Mouse (Mus musculus): Measurements from ENCODE around the gene P4hb.

GRCm38 (mm10) chr11:120548786-120549167 lies 24.3 kb downstream of the P4hb start:
- TF ChIP-seq CTCF (conservative IDR thresholded peaks at IDR 0.05; ENCODE audit: low read length) (no peak), NANOG (IDR thresholded peaks at IDR 0.05; ENCODE audit: borderline replicate concordance, low read length) (no peak), POU5F1 (IDR thresholded peaks at IDR 0.05; ENCODE audit: borderline replicate concordance, low read length) (no peak)

Measured in E14TG2a.4 (cell line).